Mouse (Mus musculus) thymus, adult 2 months (tissue): Measurements from ENCODE around the gene Nrp2.

ENCODE experiments used
- CTCF ChIP-seq: fragments of 200-500 bp; IDR thresholded peaks from 2 replicates; pipeline ENCODE4 v1.5.1; 2012; ENCODE audit warnings: mild to moderate bottlenecking, control low read depth, low read length, moderate library complexity, borderline replicate concordance; ENCODE audit not compliant: control insufficient read depth, poor library complexity, insufficient read depth; ENCODE audit errors: extremely low read depth
- POLR2A ChIP-seq: fragments of 200-500 bp; IDR thresholded peaks from 2 replicates; pipeline ENCODE4 v1.6.1; 2012; ENCODE audit warnings: mild to moderate bottlenecking, low read length, control low read depth, moderate library complexity; ENCODE audit not compliant: control insufficient read depth, poor library complexity, insufficient read depth; ENCODE audit errors: extremely low read depth

DNA sequence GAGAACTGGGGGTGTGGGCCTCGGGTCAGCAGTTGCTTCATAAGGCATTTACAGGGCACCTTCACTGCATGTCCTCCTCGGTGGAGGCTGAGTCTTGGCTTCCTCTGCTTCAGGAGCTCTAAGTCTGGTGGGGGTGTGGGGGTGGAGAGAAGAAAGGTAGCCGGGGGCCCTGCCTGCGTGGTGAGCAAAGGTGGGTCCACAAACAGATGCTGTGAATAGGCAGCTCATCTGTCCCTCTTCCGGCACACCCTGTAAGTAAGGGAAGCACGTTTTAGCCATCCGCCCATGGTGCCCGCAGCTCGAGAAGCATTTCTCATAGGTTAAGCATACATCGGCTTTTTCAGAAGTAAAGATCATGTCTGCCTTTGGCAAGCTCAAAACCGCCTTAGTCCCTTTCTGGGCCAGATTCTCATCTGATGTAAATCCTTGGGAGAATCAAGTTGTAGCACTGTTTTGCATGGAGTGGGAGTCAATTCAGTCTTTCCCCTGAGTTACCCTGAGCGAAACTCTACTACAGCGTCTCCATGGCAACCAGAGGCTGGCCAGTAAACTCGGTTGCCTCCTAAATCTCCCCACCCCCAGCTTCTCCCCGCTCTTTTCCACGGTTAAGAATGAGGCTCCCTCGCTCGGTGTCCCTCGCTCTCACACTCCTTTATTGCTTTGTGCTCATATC, 91.3 kb downstream of the Nrp2 start:
- TF ChIP-seq POLR2A (no peak), CTCF (no peak)
